Mouse (Mus musculus): Measurements from ENCODE around the gene Ppp2r2c.

- TF ChIP-seq TAL1 (IDR thresholded peaks at IDR 0.05; ENCODE audit: low read length): no peak
- TF ChIP-seq GATA1 (IDR thresholded peaks at IDR 0.05; ENCODE audit: low read length): no peak
These were observed 61.1 kb downstream of the Ppp2r2c start for GRCm38 (mm10) chr5:36929376-36929775.

All from erythroblast, embryonic 14.5 days (primary cell).